Mouse (Mus musculus): ENCODE results near the gene Fhl2.

DNA sequence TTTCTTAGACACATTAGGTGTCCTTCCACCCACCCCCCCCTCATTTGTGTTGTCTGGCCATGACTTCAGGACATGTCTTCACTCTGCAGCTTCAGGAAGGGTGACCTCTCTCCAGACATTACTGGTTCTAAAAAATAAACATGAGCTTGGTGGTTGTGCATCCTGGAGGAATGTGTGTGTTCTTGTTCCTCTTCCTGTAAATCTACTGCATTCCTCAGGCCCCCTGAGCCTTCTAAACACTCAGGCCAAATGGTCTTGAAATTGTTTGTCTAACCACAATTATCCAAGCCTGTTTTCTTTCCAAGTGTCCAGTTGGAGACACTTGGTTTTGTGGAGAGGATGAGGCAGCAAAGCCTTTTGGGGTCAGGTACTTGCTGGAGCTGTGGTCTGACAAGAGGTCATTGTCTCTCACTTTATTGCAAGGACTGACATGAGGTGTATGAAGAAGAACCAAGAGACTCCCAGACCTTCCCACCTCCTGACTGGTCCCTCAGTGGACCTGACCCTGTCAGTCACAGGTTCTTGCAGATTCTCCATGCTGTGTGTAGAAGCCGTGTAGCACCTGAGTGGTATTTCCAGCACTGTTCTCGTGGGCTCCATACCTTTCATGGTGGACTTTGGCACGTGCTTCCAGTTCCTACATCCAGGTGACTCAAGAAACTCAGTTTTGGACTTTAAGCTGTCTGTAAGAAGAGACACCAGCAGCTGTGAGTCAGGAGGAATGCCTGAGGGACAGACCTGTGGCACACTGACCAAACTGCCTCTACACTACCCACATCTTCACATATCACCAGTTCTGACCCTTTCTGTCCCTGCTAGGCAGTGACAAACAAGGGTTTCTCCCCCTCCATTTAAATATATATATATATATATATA, 40.8 kb upstream of the Fhl2 start:
- TF ChIP-seq POLR2A (IDR thresholded peaks at IDR 0.05; ENCODE audit: extremely low read depth, insufficient read depth, low read length) (no peak), CTCF (IDR thresholded peaks at IDR 0.05; ENCODE audit: low read depth, low read length) (no peak)
